Mouse (Mus musculus) adrenal gland (tissue): ENCODE data around the gene Camk2d.

Experiments used
- intact Hi-C: fragments of 180-260 bp; cut with DNase I; formaldehyde crosslinking; loops from one replicate; pipeline ENCODE4 v1.15.1; 2025

The Camk2d gene

DNA sequence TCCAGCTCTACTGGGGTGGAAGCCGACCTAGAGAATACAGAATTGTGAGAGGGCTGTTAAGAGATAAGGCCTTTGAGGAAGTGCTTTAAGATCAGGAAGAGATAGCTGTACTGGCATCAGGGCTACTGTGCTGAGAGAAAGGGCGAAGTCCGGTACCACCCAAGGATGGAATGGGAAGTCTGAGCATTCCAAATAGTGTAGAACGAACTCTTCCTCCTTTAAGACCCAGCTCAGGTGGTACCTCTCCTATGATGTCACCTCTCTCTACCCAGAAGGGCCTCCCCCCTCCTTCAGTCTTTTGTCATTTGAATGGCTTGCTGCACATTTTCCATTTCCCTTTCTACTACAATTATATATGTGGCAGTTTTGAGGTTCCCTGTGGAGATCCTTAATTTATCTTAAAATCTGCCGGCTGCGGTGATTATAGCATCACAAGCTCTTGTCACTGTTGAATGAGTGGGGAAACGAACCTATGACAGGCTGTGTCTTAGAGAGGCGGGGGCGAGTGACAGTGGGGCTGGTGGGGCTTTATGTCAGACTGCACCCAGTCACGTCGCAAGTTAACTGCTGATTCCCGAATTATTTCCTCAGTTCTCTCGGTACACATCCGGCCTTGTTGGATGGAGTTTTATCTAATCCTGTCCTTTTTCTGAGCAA, 13.8 kb downstream of the Camk2d start:
- intact Hi-C loops = loop anchor here (5.0 kb wide), 1 partner anchor 47 kb away; no protein-coding TSS in a partner anchor

DNA sequence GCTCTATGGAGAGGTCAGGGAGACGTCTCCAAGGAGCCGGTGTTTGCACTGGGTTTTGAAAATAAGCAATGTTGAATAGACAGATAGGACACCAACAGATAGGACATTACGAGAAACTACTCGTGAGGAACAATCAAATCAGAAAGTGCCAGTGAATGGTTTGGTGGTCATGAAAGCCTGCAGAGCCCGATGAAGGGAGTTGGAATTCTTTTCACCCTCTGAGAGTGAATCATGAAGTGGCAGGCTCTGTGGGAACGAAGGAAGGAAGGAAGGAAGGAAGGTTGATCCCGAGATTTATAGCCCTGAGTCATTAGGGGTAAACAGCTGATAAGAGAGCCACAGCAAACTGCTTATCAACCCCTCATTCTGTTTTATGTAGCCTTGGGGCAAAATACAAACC, 15.5 kb downstream of the Camk2d start:
- intact Hi-C loops = loop anchor here (5.0 kb wide), 1 partner anchor 46 kb away; no protein-coding TSS in a partner anchor

DNA sequence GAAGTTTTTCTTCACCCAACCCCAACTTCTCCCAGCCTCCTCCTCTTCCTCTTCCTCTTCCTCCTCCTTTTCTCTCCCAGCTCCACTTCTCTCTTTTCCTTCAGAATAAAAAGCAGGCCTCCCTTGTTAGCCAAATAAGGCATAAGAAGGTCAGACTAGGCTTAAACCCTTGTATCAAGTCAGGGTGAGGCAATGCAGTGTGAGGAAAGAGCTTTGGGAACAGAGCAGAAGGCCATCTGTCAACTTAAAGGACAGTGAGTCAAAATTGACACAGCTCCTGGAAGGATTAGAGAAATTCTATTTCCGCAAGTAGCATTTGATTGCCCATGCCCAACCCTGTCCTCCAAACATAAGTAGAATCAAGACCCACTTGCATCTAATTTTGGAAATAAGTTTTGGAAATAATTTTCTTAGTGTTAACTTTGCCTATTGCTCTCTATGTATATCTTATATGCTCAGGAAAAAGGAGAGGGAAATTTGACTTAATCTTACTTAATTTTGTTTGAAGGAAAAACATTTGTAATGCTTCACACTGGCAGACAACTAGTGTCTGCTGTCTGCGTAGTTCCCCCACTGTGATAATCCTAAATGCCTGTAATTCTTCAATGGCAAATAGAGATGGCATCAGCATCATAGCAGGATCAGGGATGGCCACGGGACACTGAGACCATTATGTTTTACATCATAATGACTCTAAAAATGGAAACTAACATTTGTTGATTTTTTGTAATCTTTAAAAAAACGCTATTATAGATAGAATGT, 16.8 kb downstream of the Camk2d start:
- intact Hi-C loops = loop anchor here (5.0 kb wide), 1 partner anchor 44 kb away; no protein-coding TSS in a partner anchor

DNA sequence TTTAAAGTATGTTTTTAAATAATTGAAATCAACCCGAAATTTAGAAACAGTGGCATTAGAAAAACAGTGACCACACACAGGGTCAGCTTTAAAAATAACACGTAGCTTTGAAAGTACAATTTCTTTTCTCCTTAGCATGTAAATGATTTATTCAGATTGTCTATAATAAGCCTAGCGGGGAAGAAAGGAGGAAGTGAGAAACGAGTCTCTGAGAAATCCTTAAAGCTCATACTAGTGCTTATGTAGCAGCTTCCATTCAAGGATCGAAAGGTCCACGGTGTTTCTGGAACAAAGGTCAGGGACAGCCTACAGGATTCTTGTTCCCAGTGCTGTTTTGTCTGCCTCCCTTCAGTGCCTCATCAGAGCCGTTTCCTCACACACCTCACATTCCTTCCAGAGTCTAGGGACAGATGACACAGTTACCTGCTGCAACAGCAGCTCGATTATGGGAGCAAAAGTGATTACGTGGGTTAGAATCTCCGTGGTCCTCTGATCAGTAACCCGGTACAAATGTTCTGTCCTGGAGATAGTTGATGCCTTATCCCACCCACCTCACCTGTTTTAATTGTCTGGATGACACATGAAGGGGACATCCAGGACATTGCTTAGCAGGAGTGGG, 17.5 kb downstream of the Camk2d start:
- intact Hi-C loops = loop anchor here (5.0 kb wide), 1 partner anchor 44 kb away; no protein-coding TSS in a partner anchor

DNA sequence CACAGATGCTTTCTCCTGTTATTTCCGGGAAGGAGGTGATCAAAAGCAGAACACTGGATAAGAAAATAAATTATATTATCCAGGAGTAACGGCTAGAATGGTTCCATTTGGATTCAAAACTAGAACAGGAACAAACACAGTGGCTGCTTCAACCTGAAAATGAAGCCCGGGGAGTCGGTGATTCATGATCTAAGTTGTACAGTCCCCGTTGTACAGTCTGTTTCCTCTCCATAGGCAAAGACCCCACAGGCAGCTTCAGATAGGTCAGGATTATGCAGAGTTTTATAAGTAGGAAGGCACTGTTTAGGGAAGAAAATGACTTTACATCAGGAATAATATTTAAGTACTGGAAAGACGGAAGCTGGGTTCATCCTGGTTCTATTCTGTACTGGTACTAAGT, 19.2 kb downstream of the Camk2d start:
- intact Hi-C loops = no loop called here

DNA sequence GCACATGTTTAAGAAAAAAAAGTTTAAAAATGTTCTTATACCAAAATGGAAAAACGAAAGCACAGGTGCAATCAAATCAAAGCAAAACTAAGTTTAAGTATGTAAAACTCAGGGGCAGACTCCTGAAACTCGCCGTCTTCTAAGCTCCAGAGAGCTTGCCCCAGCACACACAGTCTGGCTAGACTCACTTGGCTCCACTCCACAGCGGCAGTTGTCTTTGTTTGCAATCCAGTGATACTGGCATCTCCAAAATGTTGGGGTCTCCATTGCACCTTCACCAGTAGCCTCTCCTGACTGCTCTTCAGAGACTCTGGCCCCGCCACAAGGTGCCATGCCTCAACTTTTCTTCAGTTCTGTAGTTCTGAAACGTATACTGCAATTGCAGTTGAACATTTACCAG, 24.1 kb downstream of the Camk2d start:
- intact Hi-C loops = no loop called here

DNA sequence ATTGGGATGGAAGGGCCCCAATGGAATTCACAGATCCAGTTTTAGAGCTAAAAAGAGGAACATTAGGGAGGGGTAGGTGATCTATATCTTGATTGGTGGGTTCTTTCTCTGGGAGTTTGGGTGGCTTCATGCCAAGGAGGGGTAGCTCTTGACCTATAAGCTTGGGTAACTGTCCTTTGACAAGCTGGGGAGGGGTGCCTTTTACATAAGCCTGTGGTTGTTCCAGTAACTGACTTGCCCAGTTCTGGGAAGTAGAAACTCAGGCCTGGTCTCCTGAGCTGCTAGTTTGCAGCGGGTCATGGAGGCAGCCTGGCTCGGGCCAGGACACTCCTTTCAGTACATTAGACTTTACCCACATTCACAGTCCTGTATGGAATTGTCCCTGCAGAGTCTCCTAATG, 26.4 kb downstream of the Camk2d start:
- intact Hi-C loops = no loop called here

DNA sequence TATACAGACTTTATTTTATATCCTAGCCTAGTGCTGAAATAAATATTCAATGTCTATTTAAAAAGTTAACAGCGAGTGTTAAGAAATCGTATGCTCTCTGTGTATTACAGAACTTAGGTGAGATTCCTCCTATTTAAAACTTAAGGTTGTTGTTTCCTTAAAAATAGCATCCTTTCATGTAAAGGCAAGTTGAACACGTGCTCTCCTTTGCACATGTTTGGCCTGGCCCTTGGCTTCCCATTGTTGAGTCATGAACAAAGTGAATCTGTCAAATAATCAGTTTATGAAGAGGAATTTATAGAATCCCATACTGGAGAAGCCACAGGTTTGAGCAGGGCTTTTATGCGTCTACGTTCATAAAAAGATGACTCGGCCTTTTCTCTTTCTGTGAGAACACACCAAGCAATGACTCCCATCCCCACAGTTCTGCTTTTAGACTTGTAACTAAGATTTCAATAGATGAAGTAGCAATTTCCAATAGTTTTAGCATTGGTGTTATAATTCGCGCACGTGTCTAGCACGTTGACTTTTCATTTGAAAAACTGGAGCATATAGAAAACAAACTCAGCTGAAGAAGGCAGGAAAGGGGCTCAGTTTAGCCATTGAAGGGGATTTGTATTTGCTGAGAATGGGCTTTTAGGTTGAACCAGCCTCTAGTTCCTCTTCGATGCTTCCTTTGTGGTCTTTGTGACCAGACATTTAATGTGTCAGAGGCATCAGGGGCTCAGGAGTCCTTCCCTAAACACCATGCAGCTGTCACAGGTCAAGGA, 29.1 kb downstream of the Camk2d start:
- intact Hi-C loops = no loop called here

DNA sequence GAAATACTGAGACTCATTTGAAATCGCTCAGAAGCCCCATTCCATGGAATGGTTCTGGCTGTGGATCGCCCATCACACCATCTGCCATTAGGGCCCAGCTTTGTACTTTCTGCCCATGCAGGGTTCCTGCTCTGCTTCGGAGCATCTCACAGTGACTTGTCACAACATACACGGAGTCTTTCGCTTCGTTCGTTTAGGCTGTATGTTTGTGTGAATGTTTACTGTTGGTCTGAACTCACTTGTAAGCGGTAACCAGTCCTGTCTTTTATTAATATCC, 29.6 kb downstream of the Camk2d start:
- intact Hi-C loops = no loop called here

DNA sequence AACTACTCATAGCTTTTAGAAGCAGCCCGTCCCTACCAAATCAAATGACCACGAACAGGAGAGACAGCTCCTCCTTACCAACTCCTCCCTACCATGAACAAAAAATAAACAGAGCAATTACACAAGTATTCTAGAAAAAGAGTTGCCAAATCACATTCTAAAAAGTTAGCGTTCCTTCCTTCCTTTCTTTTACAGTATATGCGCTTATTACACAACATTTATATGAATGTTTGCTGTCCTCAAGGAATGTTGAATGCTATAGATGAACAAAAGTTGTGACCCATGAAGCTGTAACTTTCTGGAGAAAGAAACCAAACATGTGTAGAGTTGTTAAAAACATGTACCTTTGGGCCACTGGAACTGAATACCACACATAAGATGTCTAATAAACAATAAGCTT, 31.9 kb downstream of the Camk2d start:
- intact Hi-C loops = no loop called here

DNA sequence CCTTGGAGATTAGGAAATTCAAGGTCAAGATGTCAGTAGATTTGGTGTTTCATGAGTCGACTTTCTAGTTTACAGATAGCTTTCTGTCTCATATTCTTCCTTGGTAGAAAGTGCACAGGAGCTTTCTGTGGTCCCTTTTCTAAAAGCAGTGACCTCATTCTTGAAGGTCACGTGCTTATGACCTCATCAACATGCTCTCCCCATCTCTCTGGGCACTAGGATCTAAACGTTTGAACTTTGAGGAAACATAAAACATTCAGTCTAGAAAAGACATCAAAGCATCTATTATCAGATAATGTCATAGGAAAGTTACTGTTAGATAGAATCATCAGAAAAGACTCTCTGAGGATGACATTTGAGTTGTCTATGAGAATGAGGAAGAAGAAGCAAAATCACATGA, 32.3 kb downstream of the Camk2d start:
- intact Hi-C loops = no loop called here

DNA sequence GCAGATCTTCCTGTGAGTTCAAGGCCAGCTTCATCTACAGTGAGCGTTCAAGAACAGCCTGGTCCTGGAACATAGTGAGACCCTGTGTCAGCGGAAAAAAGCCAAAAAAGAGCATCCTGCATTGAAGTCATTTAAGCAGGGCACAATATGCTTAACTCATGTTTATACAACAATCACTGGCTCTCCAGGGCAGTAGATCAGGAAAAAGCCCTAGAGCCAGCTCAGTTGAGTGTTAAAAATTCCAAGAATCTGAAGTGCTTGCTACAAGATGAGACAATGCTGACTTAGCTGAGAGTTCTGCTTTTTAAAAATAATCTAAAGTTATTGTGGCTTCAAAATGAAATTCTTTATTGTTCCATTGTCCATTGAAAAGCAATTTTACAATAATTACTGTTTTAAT, 32.9 kb downstream of the Camk2d start:
- intact Hi-C loops = no loop called here

DNA sequence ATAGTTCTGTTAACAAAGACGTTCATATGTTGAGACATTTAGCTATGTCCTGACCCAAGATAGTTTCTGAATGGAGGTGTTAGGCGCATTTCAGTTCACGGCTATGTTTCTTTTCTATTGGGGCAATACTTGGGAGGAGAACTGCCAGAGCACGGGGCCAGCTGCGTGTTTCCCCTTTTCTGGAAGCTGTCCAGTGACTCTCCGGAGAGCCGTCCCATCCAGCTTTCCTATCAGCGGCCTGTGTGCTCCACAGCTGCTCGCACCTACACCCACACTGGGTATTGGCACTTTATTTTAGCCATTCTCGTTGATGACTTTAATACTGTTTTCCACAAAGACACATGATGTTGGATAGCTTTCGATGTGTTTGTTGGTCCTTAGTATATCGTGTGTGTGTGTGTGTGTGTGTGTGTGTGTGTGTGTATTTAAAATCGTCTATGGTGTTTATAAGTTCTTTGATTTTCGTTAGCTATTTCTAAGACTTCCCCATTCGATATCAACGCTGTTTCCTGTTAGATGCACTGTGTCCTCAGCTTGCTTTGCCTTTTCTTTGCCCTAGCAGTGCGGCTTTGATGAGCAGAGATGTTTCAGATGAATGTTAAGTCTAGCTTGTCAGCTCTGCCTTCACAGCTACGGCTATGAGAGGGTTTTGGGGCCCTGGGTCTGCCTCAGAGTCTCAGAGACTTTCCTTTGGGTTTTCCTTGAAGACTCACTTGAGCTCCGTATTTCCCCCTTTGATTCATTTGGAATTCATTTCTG, 34.2 kb downstream of the Camk2d start:
- intact Hi-C loops = no loop called here

DNA sequence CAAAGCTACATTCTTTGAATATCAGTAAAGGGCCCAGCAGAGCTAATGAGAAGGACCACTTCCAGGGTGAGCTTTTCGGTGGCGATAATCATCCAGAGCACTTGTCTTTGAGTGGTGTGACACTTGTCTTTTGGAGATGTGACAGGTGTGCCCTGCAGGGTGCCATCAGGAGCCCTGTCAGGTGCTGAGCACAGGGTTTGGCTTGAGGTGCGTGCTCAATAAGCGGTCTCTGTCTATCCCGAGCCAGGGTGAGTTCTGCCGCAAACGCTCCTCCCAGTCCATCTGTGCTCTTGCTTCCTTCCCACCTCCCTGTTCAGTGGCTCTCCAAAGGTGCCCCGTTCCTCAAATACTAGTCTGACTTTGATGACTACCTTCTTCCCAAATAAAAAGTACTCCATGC, 35.5 kb downstream of the Camk2d start:
- intact Hi-C loops = no loop called here

DNA sequence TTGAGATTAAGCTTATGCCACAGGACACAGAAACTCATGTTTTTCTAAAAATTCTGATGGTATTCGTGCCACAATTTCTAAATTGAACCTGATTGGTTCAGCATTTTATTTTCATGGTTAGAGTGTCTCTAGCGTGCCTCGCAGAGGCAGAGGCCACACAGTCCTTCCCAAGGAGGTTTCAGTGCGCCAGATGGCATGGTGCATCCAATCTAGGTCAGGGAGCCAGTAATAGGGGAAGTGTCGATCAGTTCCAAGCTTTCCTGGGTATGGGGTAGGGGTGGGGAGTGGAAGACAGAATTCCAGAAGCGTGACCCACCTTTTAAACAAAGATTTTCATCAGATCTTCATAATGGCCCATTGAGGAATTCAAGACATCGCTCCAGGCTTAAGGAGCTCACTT, 36.5 kb downstream of the Camk2d start:
- intact Hi-C loops = no loop called here

DNA sequence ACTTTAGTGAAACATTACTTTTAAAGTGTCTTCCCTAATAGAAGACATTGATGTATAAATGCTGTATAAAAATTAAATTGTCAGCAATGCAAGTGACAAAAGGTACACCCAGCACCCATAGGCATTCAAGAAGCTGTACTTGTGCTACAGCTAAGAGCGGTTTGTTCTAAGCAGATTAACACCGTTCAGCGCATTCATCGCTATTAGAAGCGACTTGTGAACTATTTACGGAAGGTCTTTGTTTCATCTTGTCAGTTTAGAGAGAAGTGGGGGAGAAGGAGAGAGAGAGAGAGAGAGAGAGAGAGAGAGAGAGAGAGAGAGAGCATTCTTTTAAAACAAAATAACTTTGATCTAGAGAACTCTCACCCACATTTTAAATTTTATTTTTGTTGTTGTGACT, 38.1 kb downstream of the Camk2d start:
- intact Hi-C loops = no loop called here

DNA sequence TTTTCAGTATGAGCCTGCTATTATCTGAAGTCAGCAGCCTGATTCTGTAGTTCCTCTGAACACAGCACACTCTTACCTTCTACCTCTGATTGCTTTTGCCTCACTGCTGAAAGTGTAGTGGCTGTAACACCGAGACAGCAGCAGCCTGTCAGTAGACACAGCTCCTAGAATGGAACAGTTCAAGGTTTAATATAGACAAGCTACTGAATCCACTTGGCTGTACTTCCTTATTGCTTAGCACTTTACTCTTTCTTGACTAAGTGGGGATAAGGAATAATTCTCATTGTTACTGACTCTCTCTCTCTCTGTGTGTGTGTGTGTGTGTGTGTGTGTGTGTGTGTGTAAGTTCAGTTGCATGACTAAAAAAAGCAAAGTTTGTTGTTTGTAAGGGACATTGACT, 42.2 kb downstream of the Camk2d start:
- intact Hi-C loops = no loop called here

DNA sequence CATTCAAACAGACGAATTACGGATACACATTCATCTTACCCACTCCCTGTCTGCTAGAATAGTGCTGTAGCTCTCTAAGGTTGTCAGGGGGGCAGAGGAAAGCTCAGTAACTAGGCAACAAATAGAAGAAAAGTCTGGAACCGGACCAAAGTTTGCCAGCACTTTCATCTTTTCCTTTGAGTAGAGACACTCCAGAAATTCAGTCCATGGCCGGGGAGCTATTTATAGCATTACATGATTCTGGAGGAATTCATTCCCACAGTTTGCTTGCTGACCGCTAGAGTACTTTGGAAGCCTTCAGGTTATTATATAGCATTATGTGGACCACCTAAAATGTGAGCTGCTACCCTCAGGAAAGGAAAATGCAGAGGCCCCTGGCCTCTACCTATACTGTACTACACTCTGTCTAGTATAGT, 43.0 kb downstream of the Camk2d start:
- intact Hi-C loops = no loop called here

DNA sequence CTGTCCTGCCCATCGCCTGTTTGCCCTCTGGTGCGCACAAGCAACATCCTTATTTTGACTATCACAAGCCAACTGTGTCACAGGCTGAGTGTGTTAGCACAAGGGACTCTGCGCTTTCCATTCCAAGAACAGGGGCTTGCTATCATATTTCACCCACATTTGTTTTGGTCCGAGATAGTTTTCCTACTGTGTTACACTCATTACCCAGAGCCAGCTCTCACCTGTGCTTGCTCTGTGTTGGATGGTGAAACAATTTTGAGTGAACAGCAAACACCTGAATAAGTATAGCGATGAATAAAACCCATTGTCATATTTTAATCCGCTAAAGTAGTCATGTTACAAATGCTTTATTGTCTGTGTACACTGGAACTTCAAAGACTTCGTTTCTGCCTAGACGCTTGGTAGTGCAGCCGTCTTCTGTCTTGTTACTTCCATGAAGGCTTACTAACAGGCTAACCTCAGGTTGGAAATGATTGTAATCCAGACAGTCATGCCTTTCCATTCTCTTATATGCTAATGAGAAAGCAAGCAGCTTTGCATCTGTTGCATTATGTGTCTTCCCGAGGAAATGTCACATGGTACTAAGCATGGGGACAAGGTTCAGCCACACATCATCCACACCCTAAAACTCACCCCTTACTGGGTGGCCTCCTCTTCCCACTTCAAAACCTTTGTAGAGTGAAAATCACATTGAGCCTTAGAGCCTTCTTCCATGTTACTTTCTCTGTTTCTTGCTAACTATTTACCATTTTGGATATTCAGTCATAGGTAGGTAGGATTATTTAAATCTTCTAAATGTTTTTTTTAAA, 44.5 kb downstream of the Camk2d start:
- intact Hi-C loops = no loop called here

DNA sequence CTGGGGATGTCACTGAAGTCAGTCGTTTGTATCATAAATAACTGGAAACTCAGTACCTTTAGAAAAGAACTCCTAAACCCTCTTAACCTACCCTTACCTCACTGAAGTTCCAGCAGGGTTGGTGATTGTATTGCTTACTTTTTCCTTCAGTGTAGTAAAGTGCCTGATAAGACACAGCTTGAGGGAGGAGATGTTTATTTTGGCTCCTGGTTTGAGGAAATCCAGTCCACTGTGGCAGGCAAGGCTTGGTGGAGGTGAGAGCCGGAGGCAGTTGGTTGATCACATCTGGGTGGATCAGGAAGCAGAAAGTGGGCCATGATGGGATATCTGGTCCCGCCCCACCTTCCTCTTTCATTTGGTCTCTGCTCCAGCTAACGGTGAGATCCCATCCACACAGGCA, 45.3 kb downstream of the Camk2d start:
- intact Hi-C loops = no loop called here
